Mouse (Mus musculus): Measurements from ENCODE around the gene Smoc1. TPM values are rescaled to one million over a fixed set of nuclear protein-coding genes. Genes with fewer than 3 reads are reported as not detected.

Smoc1 gene
- polyA plus RNA-seq, 1 experiment from 2014 or later = 10.7 TPM

- no peak for ATAC-seq (ENCODE audit: low read depth)
- no peak for DNase-seq (ENCODE audit: low spot score)
- H3K27ac ChIP-seq (replicated peaks; ENCODE audit: low read depth, low read length) = no peak overlapping the region
- H3K36me3 ChIP-seq (ENCODE audit: control insufficient read depth, insufficient read depth, low read length) = no peaks in the 10 kb centered on the region
- no peaks in the 10 kb centered on the region for H3K4me1 ChIP-seq (ENCODE audit: control insufficient read depth, insufficient read depth, low read length)
- no peak overlapping the region for H3K9ac ChIP-seq (ENCODE audit: low read depth, low read length)
- no peaks in the 10 kb centered on the region for H3K9me3 ChIP-seq (ENCODE audit: control insufficient read depth, low read length)
- WGBS = 76% methylated on average over 3 of the region's 3 CpGs
- no peaks in the 10 kb centered on the region for H3K27me3 ChIP-seq (replicated peaks; ENCODE audit: control insufficient read depth, insufficient read depth, low read length)
- no peak overlapping the region for H3K4me3 ChIP-seq (ENCODE audit: low read depth, low read length)
- no peak overlapping the region for H3K4me2 ChIP-seq (ENCODE audit: low read depth, low read length)
Measured at GRCm38 (mm10) chr12:81163131-81163530, 136.5 kb downstream of the Smoc1 start.

- H3K4me2 ChIP-seq (ENCODE audit: low read depth, low read length) = no peak overlapping the region
- no peaks in the 10 kb centered on the region for H3K4me1 ChIP-seq (ENCODE audit: control insufficient read depth, insufficient read depth, low read length)
- H3K9me3 ChIP-seq (ENCODE audit: control insufficient read depth, low read length) = no peaks in the 10 kb centered on the region
- H3K27me3 ChIP-seq (replicated peaks; ENCODE audit: control insufficient read depth, insufficient read depth, low read length) = no peaks in the 10 kb centered on the region
- no peak overlapping the region for H3K27ac ChIP-seq (replicated peaks; ENCODE audit: low read depth, low read length)
- WGBS = 86% methylated on average over 3 of the region's 3 CpGs
- no peak overlapping the region for H3K4me3 ChIP-seq (ENCODE audit: low read depth, low read length)
- ATAC-seq (ENCODE audit: low read depth) = no peak
- DNase-seq (ENCODE audit: low spot score) = no peak
- no peak overlapping the region for H3K9ac ChIP-seq (ENCODE audit: low read depth, low read length)
- no peaks in the 10 kb centered on the region for H3K36me3 ChIP-seq (ENCODE audit: control insufficient read depth, insufficient read depth, low read length)
Measured at GRCm38 (mm10) chr12:81163566-81163965, 137.0 kb downstream of the Smoc1 start.

- H3K9ac ChIP-seq (ENCODE audit: low read depth, low read length) = no peak overlapping the region
- H3K4me1 ChIP-seq (ENCODE audit: control insufficient read depth, insufficient read depth, low read length) = no peaks in the 10 kb centered on the region
- ATAC-seq (ENCODE audit: low read depth) (no peak), DNase-seq (ENCODE audit: low spot score) (no peak)
- H3K36me3 ChIP-seq (ENCODE audit: control insufficient read depth, insufficient read depth, low read length) = no peaks in the 10 kb centered on the region
- no peaks in the 10 kb centered on the region for H3K27me3 ChIP-seq (replicated peaks; ENCODE audit: control insufficient read depth, insufficient read depth, low read length)
- H3K4me3 ChIP-seq (ENCODE audit: low read depth, low read length) = no peak overlapping the region
- 45% methylated on average over 10 of the region's 10 CpGs for WGBS
- no peak overlapping the region for H3K4me2 ChIP-seq (ENCODE audit: low read depth, low read length)
- no peak overlapping the region for H3K27ac ChIP-seq (replicated peaks; ENCODE audit: low read depth, low read length)
- no peaks in the 10 kb centered on the region for H3K9me3 ChIP-seq (ENCODE audit: control insufficient read depth, low read length)
Measured at GRCm38 (mm10) chr12:81166092-81166491, 139.5 kb downstream of the Smoc1 start.

- no peaks in the 10 kb centered on the region for H3K9me3 ChIP-seq (ENCODE audit: control insufficient read depth, low read length)
- WGBS = 80% methylated on average over 8 of the region's 8 CpGs
- H3K4me3 ChIP-seq (ENCODE audit: low read depth, low read length) = no peak overlapping the region
- no peak for DNase-seq (ENCODE audit: low spot score)
- H3K27me3 ChIP-seq (replicated peaks; ENCODE audit: control insufficient read depth, insufficient read depth, low read length) = no peaks in the 10 kb centered on the region
- no peak for ATAC-seq (ENCODE audit: low read depth)
- H3K36me3 ChIP-seq (ENCODE audit: control insufficient read depth, insufficient read depth, low read length) = no peaks in the 10 kb centered on the region
- no peak overlapping the region for H3K27ac ChIP-seq (replicated peaks; ENCODE audit: low read depth, low read length)
- H3K9ac ChIP-seq (ENCODE audit: low read depth, low read length) = no peak overlapping the region
- H3K4me1 ChIP-seq (ENCODE audit: control insufficient read depth, insufficient read depth, low read length) = no peaks in the 10 kb centered on the region
- no peak overlapping the region for H3K4me2 ChIP-seq (ENCODE audit: low read depth, low read length)
Measured at GRCm38 (mm10) chr12:81166615-81167014, 140.0 kb downstream of the Smoc1 start.

- H3K27me3 ChIP-seq (replicated peaks; ENCODE audit: control insufficient read depth, insufficient read depth, low read length) = no peaks in the 10 kb centered on the region
- no peak for ATAC-seq (ENCODE audit: low read depth)
Measured at GRCm38 (mm10) chr12:81167142-81167541, 140.5 kb downstream of the Smoc1 start.

GRCm38 (mm10) chr12:81168031-81168430 is 141.4 kb downstream of the Smoc1 start:
- H3K27me3 ChIP-seq (replicated peaks; ENCODE audit: control insufficient read depth, insufficient read depth, low read length) = no peaks in the 10 kb centered on the region
- H3K4me1 ChIP-seq (ENCODE audit: control insufficient read depth, insufficient read depth, low read length) = no peaks in the 10 kb centered on the region
- H3K9me3 ChIP-seq (ENCODE audit: control insufficient read depth, low read length) = no peaks in the 10 kb centered on the region
- no peak overlapping the region for H3K27ac ChIP-seq (replicated peaks; ENCODE audit: low read depth, low read length)
- no peak overlapping the region for H3K4me3 ChIP-seq (ENCODE audit: low read depth, low read length)
- no peak for ATAC-seq (ENCODE audit: low read depth)
- H3K36me3 ChIP-seq (ENCODE audit: control insufficient read depth, insufficient read depth, low read length) = no peaks in the 10 kb centered on the region
- no peak overlapping the region for H3K4me2 ChIP-seq (ENCODE audit: low read depth, low read length)
- 85% methylated on average over 7 of the region's 7 CpGs for WGBS
- no peak for DNase-seq (ENCODE audit: low spot score)
- no peak overlapping the region for H3K9ac ChIP-seq (ENCODE audit: low read depth, low read length)

More at GRCm38 (mm10) chr12:81167142-81167541, 140.5 kb downstream of the Smoc1 start:
- Histone ChIP-seq H3K4me2 (ENCODE audit: low read depth, low read length) (no peak overlapping the region), H3K9me3 (ENCODE audit: control insufficient read depth, low read length) (no peaks in the 10 kb centered on the region), H3K4me3 (ENCODE audit: low read depth, low read length) (no peak overlapping the region), H3K4me1 (ENCODE audit: control insufficient read depth, insufficient read depth, low read length) (no peaks in the 10 kb centered on the region), H3K36me3 (ENCODE audit: control insufficient read depth, insufficient read depth, low read length) (no peaks in the 10 kb centered on the region), H3K27ac (replicated peaks; ENCODE audit: low read depth, low read length) (no peak overlapping the region), H3K9ac (ENCODE audit: low read depth, low read length) (no peak overlapping the region)
- 83% methylated on average over 9 of the region's 9 CpGs for WGBS
- no peak for DNase-seq (ENCODE audit: low spot score)

- no peak for ATAC-seq (ENCODE audit: low read depth)
- WGBS = 82% methylated on average over 2 of the region's 2 CpGs
Measured at GRCm38 (mm10) chr12:81168494-81168893, 141.9 kb downstream of the Smoc1 start.

GRCm38 (mm10) chr12:81170076-81170475 is 143.5 kb downstream of the Smoc1 start:
- WGBS = 83% methylated on average over 2 of the region's 2 CpGs
- Histone ChIP-seq H3K9ac (ENCODE audit: low read depth, low read length) (no peak overlapping the region), H3K4me2 (ENCODE audit: low read depth, low read length) (no peak overlapping the region), H3K27ac (replicated peaks; ENCODE audit: low read depth, low read length) (no peak overlapping the region), H3K4me1 (ENCODE audit: control insufficient read depth, insufficient read depth, low read length) (no peaks in the 10 kb centered on the region), H3K9me3 (ENCODE audit: control insufficient read depth, low read length) (no peaks in the 10 kb centered on the region), H3K36me3 (ENCODE audit: control insufficient read depth, insufficient read depth, low read length) (no peaks in the 10 kb centered on the region), H3K4me3 (ENCODE audit: low read depth, low read length) (no peak overlapping the region), H3K27me3 (replicated peaks; ENCODE audit: control insufficient read depth, insufficient read depth, low read length) (no peaks in the 10 kb centered on the region)
- ATAC-seq (ENCODE audit: low read depth) (no peak), DNase-seq (ENCODE audit: low spot score) (no peak)

More at GRCm38 (mm10) chr12:81168494-81168893, 141.9 kb downstream of the Smoc1 start:
- no peaks in the 10 kb centered on the region for H3K36me3 ChIP-seq (ENCODE audit: control insufficient read depth, insufficient read depth, low read length)
- no peak overlapping the region for H3K4me3 ChIP-seq (ENCODE audit: low read depth, low read length)
- H3K9me3 ChIP-seq (ENCODE audit: control insufficient read depth, low read length) = no peaks in the 10 kb centered on the region
- no peak overlapping the region for H3K9ac ChIP-seq (ENCODE audit: low read depth, low read length)
- no peaks in the 10 kb centered on the region for H3K4me1 ChIP-seq (ENCODE audit: control insufficient read depth, insufficient read depth, low read length)
- DNase-seq (ENCODE audit: low spot score) = no peak
- no peak overlapping the region for H3K27ac ChIP-seq (replicated peaks; ENCODE audit: low read depth, low read length)
- H3K27me3 ChIP-seq (replicated peaks; ENCODE audit: control insufficient read depth, insufficient read depth, low read length) = no peaks in the 10 kb centered on the region
- no peak overlapping the region for H3K4me2 ChIP-seq (ENCODE audit: low read depth, low read length)

GRCm38 (mm10) chr12:81173011-81173410 is 146.4 kb downstream of the Smoc1 start:
- Histone ChIP-seq H3K9ac (ENCODE audit: low read depth, low read length) (no peak overlapping the region), H3K4me3 (ENCODE audit: low read depth, low read length) (no peak overlapping the region)
- WGBS = 80% methylated on average over 3 of the region's 3 CpGs

More at GRCm38 (mm10) chr12:81173011-81173410, 146.4 kb downstream of the Smoc1 start:
- H3K4me1 ChIP-seq (ENCODE audit: control insufficient read depth, insufficient read depth, low read length) = no peaks in the 10 kb centered on the region
- ATAC-seq (ENCODE audit: low read depth) (no peak), DNase-seq (ENCODE audit: low spot score) (no peak)
- H3K27me3 ChIP-seq (replicated peaks; ENCODE audit: control insufficient read depth, insufficient read depth, low read length) = no peaks in the 10 kb centered on the region
- H3K27ac ChIP-seq (replicated peaks; ENCODE audit: low read depth, low read length) = no peak overlapping the region
- H3K9me3 ChIP-seq (ENCODE audit: control insufficient read depth, low read length) = no peaks in the 10 kb centered on the region
- H3K36me3 ChIP-seq (ENCODE audit: control insufficient read depth, insufficient read depth, low read length) = no peaks in the 10 kb centered on the region
- no peak overlapping the region for H3K4me2 ChIP-seq (ENCODE audit: low read depth, low read length)
